Mouse (Mus musculus) MEL (cell line): ENCODE data around the gene Parp9. TPM values are rescaled to one million over a fixed set of nuclear protein-coding genes. Genes with fewer than 3 reads are reported as not detected.

Experiments
- DNase-seq: peaks from one replicate; pipeline ENCODE4 v3.0.0; 2011; ENCODE audit warnings: low read depth, low spot score
- H3K27ac ChIP-seq: 2 replicates; pipeline ENCODE4 v1.5.1; 2012; ENCODE audit warnings: low read depth, mild to moderate bottlenecking, control low read depth, low read length, moderate library complexity; ENCODE audit not compliant: control insufficient read depth
- H3K27me3 ChIP-seq, 2 experiments: fragments of 150-350 bp in 1 of 2; sonication (generic) in 1 of 2; 2 replicates each; pipeline ENCODE4 v1.6.1; 2012; ENCODE audit warnings: low read length in 2 of 2, mild to moderate bottlenecking in 2 of 2, improper control_type of control experiment in 1 of 2, moderate library complexity in 1 of 2; ENCODE audit not compliant: insufficient read depth in 2 of 2, control insufficient read depth in 1 of 2
- H3K36me3 ChIP-seq, 2 experiments: 2 replicates each; pipeline ENCODE4 v1.6.1; 2012 to 2014; ENCODE audit warnings: low read length in 2 of 2, improper control_type of control experiment in 1 of 2, inconsistent platforms in 1 of 2, mild to moderate bottlenecking in 1 of 2; ENCODE audit not compliant: insufficient read depth in 2 of 2, control insufficient read depth in 1 of 2
- H3K4me1 ChIP-seq, 2 experiments: fragments of 150-350 bp in 1 of 2; sonication (generic) in 1 of 2; 2 replicates each; pipeline ENCODE4 v1.6.1; 2012; ENCODE audit warnings: low read length in 2 of 2, improper control_type of control experiment in 1 of 2, mild to moderate bottlenecking in 1 of 2; ENCODE audit not compliant: insufficient read depth in 2 of 2, control insufficient read depth in 1 of 2
- H3K4me3 ChIP-seq, 2 experiments: fragments of 150-350 bp in 1 of 2; sonication (generic) in 1 of 2; 2 replicates each; pipeline ENCODE4 v1.5.1; 2012; ENCODE audit warnings: low read depth in 2 of 2, low read length in 2 of 2, mild to moderate bottlenecking in 2 of 2, moderate library complexity in 2 of 2, control low read depth in 1 of 2, improper control_type of control experiment in 1 of 2; ENCODE audit not compliant: control insufficient read depth in 1 of 2, insufficient read depth in 1 of 2
- H3K79me2 ChIP-seq: 2 replicates; pipeline ENCODE4 v1.6.1; 2012; ENCODE audit warnings: mild to moderate bottlenecking, low read length, moderate library complexity; ENCODE audit not compliant: control insufficient read depth, poor library complexity, insufficient read depth
- H3K9ac ChIP-seq: 2 replicates; pipeline ENCODE4 v1.6.1; 2012; ENCODE audit warnings: low read depth, mild to moderate bottlenecking, control low read depth, low read length, moderate library complexity; ENCODE audit not compliant: control insufficient read depth, poor library complexity, severe bottlenecking
- H3K9me3 ChIP-seq: fragments of 150-350 bp; sonication (generic); replicated peaks from 2 replicates; pipeline ENCODE4 v1.6.1; 2012; ENCODE audit warnings: mild to moderate bottlenecking, low read length, improper control_type of control experiment, moderate library complexity; ENCODE audit not compliant: insufficient read depth
- E2F4 ChIP-seq: IDR thresholded peaks from 2 replicates; pipeline ENCODE4 v1.6.1; 2011; ENCODE audit warnings: low read depth, low read length, improper control_type of control experiment, borderline replicate concordance
- GATA1 ChIP-seq: IDR thresholded peaks from 2 replicates; pipeline ENCODE4 v1.6.1; 2011; ENCODE audit warnings: low read depth, low read length, improper control_type of control experiment
- KAT2A ChIP-seq: conservative IDR thresholded peaks from 2 replicates; pipeline ENCODE4 v1.6.1; 2012; ENCODE audit warnings: low read depth, low read length, improper control_type of control experiment, inconsistent platforms
- MAFK ChIP-seq: IDR thresholded peaks from 2 replicates; pipeline ENCODE4 v1.6.1; 2011; ENCODE audit warnings: low read depth, mild to moderate bottlenecking, low read length, improper control_type of control experiment, borderline replicate concordance
- MAZ ChIP-seq: IDR thresholded peaks from 2 replicates; pipeline ENCODE4 v1.6.1; 2012; ENCODE audit warnings: low read depth, mild to moderate bottlenecking, inconsistent platforms, low read length, improper control_type of control experiment
- MYB ChIP-seq: IDR thresholded peaks from 2 replicates; pipeline ENCODE4 v1.6.1; 2011; ENCODE audit warnings: mild to moderate bottlenecking, low read depth, low read length, improper control_type of control experiment
- NELFE ChIP-seq: IDR thresholded peaks from 2 replicates; pipeline ENCODE4 v1.6.1; 2011; ENCODE audit warnings: low read depth, low read length, improper control_type of control experiment
- NRF1 ChIP-seq: IDR thresholded peaks from 2 replicates; pipeline ENCODE4 v1.6.1; 2014; ENCODE audit warnings: low read depth, mild to moderate bottlenecking, inconsistent platforms, low read length, improper control_type of control experiment, moderate library complexity; ENCODE audit not compliant: poor library complexity, insufficient read depth, severe bottlenecking
- POLR2AphosphoS5 ChIP-seq: IDR thresholded peaks from 2 replicates; pipeline ENCODE4 v1.6.1; 2012; ENCODE audit warnings: low read depth, borderline replicate concordance, mild to moderate bottlenecking, inconsistent platforms, low read length, moderate library complexity, mixed read lengths
- RAD21 ChIP-seq: IDR thresholded peaks from 2 replicates; pipeline ENCODE4 v1.6.1; 2011; ENCODE audit warnings: mild to moderate bottlenecking, low read depth, low read length, improper control_type of control experiment
- RCOR1 ChIP-seq: IDR thresholded peaks from 2 replicates; pipeline ENCODE4 v1.6.1; 2012; ENCODE audit warnings: low read depth, mild to moderate bottlenecking, inconsistent platforms, low read length, improper control_type of control experiment
- SMC3 ChIP-seq: IDR thresholded peaks from 2 replicates; pipeline ENCODE4 v1.6.1; 2011; ENCODE audit warnings: low read depth, low read length, improper control_type of control experiment
- TAL1 ChIP-seq: IDR thresholded peaks from 2 replicates; pipeline ENCODE4 v1.6.1; 2012; ENCODE audit warnings: mild to moderate bottlenecking, inconsistent platforms, low read length, moderate library complexity, mixed read lengths
- TBP ChIP-seq: IDR thresholded peaks from 2 replicates; pipeline ENCODE4 v1.8.0; 2011; ENCODE audit warnings: low read depth, low read length, improper control_type of control experiment
- TCF12 ChIP-seq: IDR thresholded peaks from 2 replicates; pipeline ENCODE4 v1.6.1; 2014; ENCODE audit warnings: low read depth, mild to moderate bottlenecking, inconsistent platforms, low read length, improper control_type of control experiment, moderate library complexity
- UBTF ChIP-seq: IDR thresholded peaks from 2 replicates; pipeline ENCODE4 v1.6.1; 2012; ENCODE audit warnings: low read depth, mild to moderate bottlenecking, inconsistent platforms, low read length, improper control_type of control experiment, moderate library complexity, borderline replicate concordance; ENCODE audit not compliant: insufficient read depth
- ZC3H11A ChIP-seq: IDR thresholded peaks from 2 replicates; pipeline ENCODE4 v1.6.1; 2012; ENCODE audit warnings: low read depth, mild to moderate bottlenecking, inconsistent platforms, low read length, improper control_type of control experiment
- ZKSCAN1 ChIP-seq: IDR thresholded peaks from 2 replicates; pipeline ENCODE4 v1.6.1; 2012; ENCODE audit warnings: low read depth, mild to moderate bottlenecking, inconsistent platforms, low read length, improper control_type of control experiment, moderate library complexity
- ZMIZ1 ChIP-seq: IDR thresholded peaks from 2 replicates; pipeline ENCODE4 v1.6.1; 2012; ENCODE audit warnings: low read depth, mild to moderate bottlenecking, inconsistent platforms, low read length, improper control_type of control experiment, moderate library complexity
- ZNF384 ChIP-seq: IDR thresholded peaks from 2 replicates; pipeline ENCODE4 v1.6.1; 2012; ENCODE audit warnings: low read depth, mild to moderate bottlenecking, inconsistent platforms, low read length, improper control_type of control experiment
- polyA plus RNA-seq, 2 experiments: library from polyadenylated mRNA; stranded (reverse) in 1 of 2; unstranded in 1 of 2; fragments of >175 nt in 1 of 2; fragments of >200 nt in 1 of 2; gene quantifications; 2 replicates each; pipeline versions ENCODE4 v1.2.1 to v1.2.4; 2012; ENCODE audit warnings: low replicate concordance in 2 of 2, low read depth in 1 of 2; ENCODE audit not compliant: insufficient read length in 2 of 2, insufficient read depth in 1 of 2, missing spikeins in 1 of 2
- total RNA-seq: library from RNA; depleted of rRNA; stranded (reverse); fragments of 300-350 nt; gene quantifications from 2 replicates; pipeline ENCODE4 v1.2.3, GENCODE M21; 2012

Gene Parp9
- total and polyA plus RNA-seq, 3 experiments: 3.4 to 5.3 TPM; not detected in 1

- Histone ChIP-seq H3K79me2 (no peaks in the 10 kb centered on the region), H3K27me3 (peaks cover 0 to 1% of the 10 kb centered on the region in 2 experiments; a peak in 1 of 4 replicates), H3K36me3 (no peaks in the 10 kb centered on the region), H3K4me3 (no peak overlapping the region), H3K9me3 (no peaks in the 10 kb centered on the region), H3K4me1 (no peaks in the 10 kb centered on the region; a peak in 1 of 4 replicates), H3K27ac (no peak overlapping the region), H3K9ac (no peak overlapping the region)
- DNase-seq: no peak
- TF ChIP-seq RAD21 (no peak), TBP (no peak), TCF12 (no peak), KAT2A (no peak), TAL1 (no peak)
These were observed 43.3 kb upstream of the Parp9 start for GRCm38 (mm10) chr16:35894997-35895396.

- no peaks in the 10 kb centered on the region for H3K9me3 ChIP-seq
- peaks cover 0 to 4% of the 10 kb centered on the region in 2 experiments; a peak in 1 of 4 replicates for H3K4me1 ChIP-seq
- no peak overlapping the region for H3K9ac ChIP-seq
- no peak for DNase-seq
- no peak overlapping the region for H3K4me3 ChIP-seq
- H3K79me2 ChIP-seq: no peaks in the 10 kb centered on the region
- TF ChIP-seq UBTF: no peak
- TF ChIP-seq ZC3H11A: no peak
- no peak for TF ChIP-seq MAFK
- TF ChIP-seq SMC3: no peak
- no peak for TF ChIP-seq NELFE
- no peak for TF ChIP-seq E2F4
- no peak for TF ChIP-seq NRF1
- TF ChIP-seq MAZ: no peak
- no peak for TF ChIP-seq MYB
- no peak for TF ChIP-seq ZKSCAN1
- no peak for TF ChIP-seq RCOR1
- TF ChIP-seq RAD21: no peak
- TF ChIP-seq POLR2AphosphoS5: no peak
- TF ChIP-seq GATA1: no peak
- no peak for TF ChIP-seq ZMIZ1
- TF ChIP-seq ZNF384: no peak
- H3K27ac ChIP-seq: no peak overlapping the region
- 0 out of 4 replicates have a peak, but pooled peaks cover 0 to 1% of the 10 kb centered on the region in 2 experiments for H3K27me3 ChIP-seq
- H3K36me3 ChIP-seq: no peaks in the 10 kb centered on the region
These were observed 37.7 kb upstream of the Parp9 start for GRCm38 (mm10) chr16:35900541-35900940.
